Mouse (Mus musculus) embryonic facial prominence, embryonic 10.5 days (tissue): ENCODE data around the gene Prpf8. TPM values are rescaled to one million over a fixed set of nuclear protein-coding genes. Genes with fewer than 3 reads are reported as not detected.

ENCODE experiments used
- DNase-seq: peaks from one replicate; pipeline ENCODE4 v3.0.0-alpha.2; 2017; ENCODE audit warnings: low spot score
- H3K27ac ChIP-seq: fragments of 300-500 bp; sonication (generic); replicated peaks from 2 replicates; pipeline ENCODE4 v1.5.1; 2016; ENCODE audit warnings: mild to moderate bottlenecking
- H3K27me3 ChIP-seq: fragments of 300-500 bp; sonication (generic); replicated peaks from 2 replicates; pipeline ENCODE4 v1.6.1; 2016; ENCODE audit warnings: low read depth, mild to moderate bottlenecking; ENCODE audit not compliant: poor library complexity, severe bottlenecking
- H3K36me3 ChIP-seq: fragments of 300-500 bp; sonication (generic); replicated peaks from 2 replicates; pipeline ENCODE4 v1.6.1; 2016; ENCODE audit warnings: mild to moderate bottlenecking, moderate library complexity
- H3K4me1 ChIP-seq: fragments of 300-500 bp; sonication (generic); 2 replicates; pipeline ENCODE4 v1.6.1; 2016
- H3K4me3 ChIP-seq: fragments of 300-500 bp; sonication (generic); 2 replicates; pipeline ENCODE4 v1.5.1; 2016; ENCODE audit warnings: mild to moderate bottlenecking, moderate library complexity
- H3K9me3 ChIP-seq: fragments of 300-500 bp; sonication (generic); 2 replicates; pipeline ENCODE4 v1.6.1; 2016; ENCODE audit warnings: mild to moderate bottlenecking
- WGBS: fragments of 180-500 bp; shearing (Covaris S2); methylation state at CpG from one replicate; pipeline ENCODE4 v1.1.7; 2016; 5-methylcytosine and 5-hydroxymethylcytosine counted together
- polyA plus RNA-seq: library from polyadenylated mRNA; unstranded; fragments of >200 nt; fragmentation: Nextera tagmentation; extraction: Ambion mirVana; gene quantifications from 2 replicates; pipeline ENCODE4 v1.2.1, GENCODE M21; 2016

The Prpf8 gene
- 74.0 and 76.5 TPM in 2 replicates for polyA plus RNA-seq

GRCm38 (mm10) chr11:75486601-75487285 is at the start of gene Prpf8:
Prpf8 (plus strand) TSS chr11:75486816.
- no peaks in the 10 kb centered on the region for H3K9me3 ChIP-seq
- no peaks in the 10 kb centered on the region; the same call in 1 of the 2 replicates for H3K27me3 ChIP-seq
- H3K27ac ChIP-seq, result peak within 1 kb of the TSS; percentile 96

DNA sequence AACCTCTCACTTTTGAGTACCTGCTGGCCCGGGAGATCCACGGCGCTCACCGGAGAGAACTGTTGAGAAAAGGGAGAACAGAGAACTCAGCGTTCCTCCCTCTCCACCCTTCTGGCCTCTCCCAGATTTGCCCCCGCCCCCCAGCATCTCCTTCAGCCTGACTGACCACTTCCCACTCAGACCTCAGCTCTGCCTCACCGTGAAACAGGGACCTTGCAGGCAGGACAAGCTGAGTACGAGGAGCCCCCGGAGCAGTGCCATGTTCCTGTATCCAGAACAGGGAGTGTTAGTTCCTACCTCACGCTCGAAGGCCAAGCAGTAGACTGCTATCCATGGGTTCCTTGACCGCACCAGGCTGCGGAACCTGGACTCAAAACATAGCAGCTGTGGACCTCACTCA is 48.4 kb upstream of the Prpf8 start:
- DNase-seq, result no peak
- no peak overlapping the region for H3K27ac ChIP-seq
- 85% methylated on average over 13 of the region's 13 CpGs for WGBS
- peaks cover 13% of the 10 kb centered on the region for H3K36me3 ChIP-seq
- no peaks in the 10 kb centered on the region for H3K4me1 ChIP-seq
- no peak overlapping the region for H3K4me3 ChIP-seq
- peaks cover 6% of the 10 kb centered on the region; the same call in 1 of the 2 replicates for H3K9me3 ChIP-seq
- no peaks in the 10 kb centered on the region for H3K27me3 ChIP-seq

More at GRCm38 (mm10) chr11:75486601-75487285, at the start of gene Prpf8:
- Histone ChIP-seq H3K4me1 (peaks cover 14% of the 10 kb centered on the region), H3K36me3 (peaks cover 41% of the 10 kb centered on the region), H3K4me3 (peak within 1 kb of the TSS; percentile 90)
- DNase-seq, result peak; percentile 97
- WGBS, result under 1% methylated on average over 52 of the region's 52 CpGs

DNA sequence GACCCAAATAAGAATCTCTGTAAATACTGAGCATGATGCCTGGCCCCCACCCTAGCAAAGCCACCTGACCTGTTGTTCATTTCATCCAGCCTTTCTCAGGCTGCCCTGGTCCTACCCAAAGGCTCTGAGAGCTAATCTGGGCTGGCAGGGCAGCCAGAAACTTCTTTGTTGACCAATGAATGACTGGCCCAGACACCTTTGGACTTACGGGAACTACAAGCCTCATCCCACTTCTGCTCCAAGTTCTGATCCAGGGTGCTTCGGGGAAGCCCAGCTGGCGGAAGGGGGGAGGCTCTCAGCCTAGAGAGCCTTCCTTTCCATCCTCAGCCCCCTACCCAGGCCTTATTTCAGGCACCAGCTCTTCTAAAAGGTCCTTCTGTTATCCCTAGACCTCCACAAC is 47.8 kb upstream of the Prpf8 start:
- H3K9me3 ChIP-seq, result peaks cover 6% of the 10 kb centered on the region; the same call in 1 of the 2 replicates
- 87% methylated on average over 3 of the region's 3 CpGs for whole genome bisulfite sequencing
- H3K4me3 ChIP-seq, result no peak overlapping the region
- DNase-seq, result no peak
- no peak overlapping the region for H3K27ac ChIP-seq
- H3K4me1 ChIP-seq, result peaks cover 5% of the 10 kb centered on the region
- peaks cover 16% of the 10 kb centered on the region for H3K36me3 ChIP-seq
- H3K27me3 ChIP-seq, result no peaks in the 10 kb centered on the region

- 91% methylated on average over 6 of the region's 6 CpGs for WGBS
- Histone ChIP-seq H3K9me3 (peaks cover 2% of the 10 kb centered on the region; the same call in 1 of the 2 replicates), H3K4me3 (no peak within 1 kb of the TSS), H3K27ac (no peak within 1 kb of the TSS), H3K36me3 (peaks cover 21% of the 10 kb centered on the region), H3K27me3 (no peaks in the 10 kb centered on the region), H3K4me1 (peaks cover 10% of the 10 kb centered on the region)
- DNase-seq, result no peak
Observed at GRCm38 (mm10) chr11:75439363-75439762, 47.3 kb upstream of the Prpf8 start, which contains the start of gene Serpinf2. Serpinf2 (minus strand) TSS chr11:75439591.

DNA sequence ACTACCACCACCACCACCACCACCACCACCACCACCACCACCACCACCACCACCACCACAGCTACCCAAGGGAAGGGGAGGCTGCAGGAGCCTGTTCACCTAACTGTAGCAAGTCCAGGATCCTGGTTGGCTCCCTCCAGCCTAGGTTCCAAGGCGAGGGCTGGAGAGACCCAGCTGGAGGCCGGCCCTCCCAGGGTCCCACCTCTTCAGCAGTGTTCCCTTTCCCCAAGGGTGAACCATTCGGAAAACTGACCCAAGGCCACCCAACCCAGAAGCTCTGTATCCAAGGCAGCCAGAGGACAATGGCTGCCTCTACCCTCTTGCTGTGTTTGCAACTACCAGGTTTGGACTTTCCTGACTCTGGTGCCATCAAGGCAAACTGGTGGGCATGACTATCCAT is 46.7 kb upstream of the Prpf8 start:
- H3K36me3 ChIP-seq, result peaks cover 26% of the 10 kb centered on the region
- WGBS, result 88% methylated on average over 3 of the region's 3 CpGs
- H3K27me3 ChIP-seq, result no peaks in the 10 kb centered on the region
- peaks cover 15% of the 10 kb centered on the region for H3K4me1 ChIP-seq
- DNase-seq, result no peak
- H3K9me3 ChIP-seq, result no peaks in the 10 kb centered on the region
- no peak overlapping the region for H3K4me3 ChIP-seq
- no peak overlapping the region for H3K27ac ChIP-seq

DNA sequence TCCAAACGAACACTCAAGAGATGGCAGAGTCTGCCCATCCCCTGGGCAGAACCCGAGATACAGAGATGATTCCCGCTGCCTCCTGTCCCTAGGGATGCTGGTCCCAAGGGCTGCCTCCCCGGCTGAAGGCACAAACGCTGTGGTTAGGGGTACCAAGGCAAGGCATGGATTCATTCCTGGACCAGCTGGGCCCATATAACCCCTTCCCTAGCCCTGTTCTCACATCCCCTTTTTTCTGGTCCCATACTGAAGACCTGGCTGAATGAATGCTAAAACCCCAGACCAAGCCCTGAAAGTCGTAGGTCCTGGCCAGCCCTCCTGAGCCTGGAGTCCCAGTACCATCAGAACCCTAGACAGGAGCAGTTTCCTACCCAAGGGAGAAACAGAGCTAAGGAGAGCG is 45.6 kb upstream of the Prpf8 start:
- WGBS, result 89% methylated on average over 7 of the region's 7 CpGs
- Histone ChIP-seq H3K4me3 (no peak overlapping the region), H3K27me3 (no peaks in the 10 kb centered on the region), H3K4me1 (peaks cover 15% of the 10 kb centered on the region), H3K27ac (no peak overlapping the region), H3K9me3 (no peaks in the 10 kb centered on the region), H3K36me3 (peaks cover 33% of the 10 kb centered on the region)
- no peak for DNase-seq

DNA sequence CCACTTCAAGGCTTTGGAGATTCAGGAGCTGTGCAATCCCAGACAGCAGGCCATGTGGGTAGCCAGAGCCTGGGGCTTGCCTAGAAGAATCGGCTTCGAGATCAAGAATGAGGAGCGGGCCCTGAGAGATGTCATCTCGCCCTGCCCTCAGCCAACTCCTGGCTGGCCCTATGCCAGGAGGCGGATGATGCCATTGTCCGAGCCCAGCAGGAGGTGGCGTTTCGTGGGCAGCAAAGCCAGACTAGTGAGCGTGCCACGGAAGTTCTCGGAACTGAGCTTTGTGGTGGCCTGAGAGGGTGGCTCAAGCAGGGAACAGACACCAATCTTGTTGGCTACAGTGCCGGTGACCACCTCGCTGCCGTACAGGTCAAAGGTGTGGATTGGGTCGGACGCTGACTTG is 45.0 kb upstream of the Prpf8 start:
- Histone ChIP-seq H3K9me3 (no peaks in the 10 kb centered on the region), H3K4me1 (peaks cover 15% of the 10 kb centered on the region), H3K36me3 (peaks cover 33% of the 10 kb centered on the region), H3K4me3 (no peak overlapping the region), H3K27ac (no peak overlapping the region), H3K27me3 (no peaks in the 10 kb centered on the region)
- DNase-seq, result no peak
- 93% methylated on average over 16 of the region's 16 CpGs for WGBS

DNA sequence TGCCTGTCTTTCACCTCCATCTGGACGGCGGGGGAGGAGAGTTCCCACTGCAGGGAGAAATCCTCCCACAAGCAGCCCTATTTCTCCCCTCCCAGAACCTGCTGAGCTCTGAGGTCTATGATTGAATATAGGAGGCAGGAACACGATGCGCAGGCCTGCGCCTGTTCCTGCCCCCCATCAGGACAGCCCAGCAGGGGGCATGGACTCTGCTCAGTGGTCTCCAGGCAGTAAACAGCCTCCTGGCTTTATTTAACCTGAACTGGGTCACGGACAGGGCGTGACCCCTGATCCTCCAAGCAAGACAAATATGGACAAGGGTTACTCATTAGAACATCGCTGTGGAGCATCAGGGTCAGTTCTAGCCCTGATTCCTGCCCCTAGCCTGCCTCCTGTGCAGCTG is 42.9 kb upstream of the Prpf8 start:
- Histone ChIP-seq H3K4me3 (no peak overlapping the region), H3K9me3 (no peaks in the 10 kb centered on the region), H3K27me3 (no peaks in the 10 kb centered on the region), H3K27ac (no peak overlapping the region), H3K4me1 (peaks cover 15% of the 10 kb centered on the region), H3K36me3 (peaks cover 53% of the 10 kb centered on the region)
- WGBS, result 46% methylated on average over 8 of the region's 8 CpGs
- no peak for DNase-seq

DNA sequence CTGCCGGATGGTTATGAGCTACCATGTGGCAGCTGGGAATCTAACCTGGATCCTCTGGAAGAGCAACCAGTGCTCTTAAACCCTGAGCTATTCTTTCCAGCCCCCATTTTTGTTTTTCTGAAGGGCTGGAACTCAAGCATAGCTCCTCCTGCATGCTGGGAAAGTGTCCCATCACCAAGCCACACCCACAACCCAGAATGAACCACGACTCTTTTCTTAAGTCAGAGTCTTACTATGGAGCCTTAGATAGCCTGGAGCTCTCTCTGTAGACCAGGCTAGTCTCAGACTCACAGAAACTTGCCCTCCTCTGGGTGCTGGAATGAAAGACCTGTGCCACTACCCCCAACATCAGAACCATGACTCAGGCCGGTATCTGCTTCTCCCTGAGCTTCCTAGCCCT is 38.0 kb upstream of the Prpf8 start:
- Histone ChIP-seq H3K4me3 (no peak overlapping the region), H3K27me3 (peaks cover 10% of the 10 kb centered on the region), H3K4me1 (peaks cover 29% of the 10 kb centered on the region), H3K36me3 (peaks cover 61% of the 10 kb centered on the region), H3K9me3 (no peaks in the 10 kb centered on the region), H3K27ac (no peak overlapping the region)
- no peak for DNase-seq
- 87% methylated on average over 3 of the region's 3 CpGs for whole genome bisulfite sequencing

DNA sequence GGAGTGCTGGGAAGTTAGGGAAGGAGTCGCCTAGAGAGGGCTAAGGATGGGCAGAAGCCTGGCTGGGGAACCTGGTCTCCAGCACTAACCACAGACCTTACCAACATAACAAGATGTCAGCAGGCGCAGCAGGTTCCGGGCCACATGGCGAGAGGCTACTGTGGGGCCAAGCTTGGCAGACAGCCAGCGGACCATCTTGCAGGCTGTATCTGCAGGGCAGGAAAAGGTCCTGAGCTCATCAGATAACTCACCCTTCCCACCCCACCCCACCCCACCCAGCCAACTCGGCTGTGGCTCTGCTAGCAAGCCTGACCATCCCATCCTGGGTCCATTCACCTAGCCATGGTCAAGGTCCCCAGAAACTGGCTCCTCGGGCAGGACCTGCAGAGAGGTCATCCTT is 36.9 kb upstream of the Prpf8 start:
- Histone ChIP-seq H3K36me3 (peaks cover 51% of the 10 kb centered on the region), H3K27ac (0 out of 2 replicates have a peak overlapping the region, but pooled peaks have one; percentile 11), H3K9me3 (no peaks in the 10 kb centered on the region), H3K4me3 (no peak overlapping the region), H3K27me3 (peaks cover 15% of the 10 kb centered on the region), H3K4me1 (peaks cover 28% of the 10 kb centered on the region)
- WGBS, result 89% methylated on average over 7 of the region's 7 CpGs
- DNase-seq, result no peak

DNA sequence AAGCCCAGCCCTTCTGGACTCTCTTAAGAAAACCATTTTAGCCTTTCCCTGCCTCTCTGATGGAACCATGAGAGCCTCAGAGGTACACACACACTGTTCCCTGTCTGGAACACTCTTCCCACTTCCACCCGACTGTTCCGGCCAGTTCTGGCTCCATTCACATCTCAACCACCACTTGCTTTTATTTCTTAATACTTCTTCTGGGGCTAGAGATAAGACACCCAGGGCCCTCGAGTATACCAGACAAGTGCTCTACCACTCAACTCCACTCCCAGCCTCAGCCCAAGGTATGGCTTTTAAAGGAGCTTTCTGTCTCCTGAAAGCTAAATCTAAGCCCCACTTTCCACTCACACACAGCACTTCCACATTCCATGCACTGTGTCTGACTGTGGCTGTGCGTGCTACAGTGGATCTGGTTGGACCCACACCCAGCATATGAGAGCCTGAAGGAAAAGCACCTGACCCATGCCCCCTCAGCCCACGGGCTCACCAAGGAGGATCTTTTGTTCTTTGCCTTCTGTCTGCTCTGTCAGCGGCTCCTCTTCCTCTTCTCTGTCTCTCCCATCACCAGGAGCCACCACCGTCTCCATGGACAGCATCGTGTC is 36.2 kb upstream of the Prpf8 start:
- WGBS, result 84% methylated on average over 8 of the region's 8 CpGs
- H3K27ac ChIP-seq, result no peak overlapping the region

DNA sequence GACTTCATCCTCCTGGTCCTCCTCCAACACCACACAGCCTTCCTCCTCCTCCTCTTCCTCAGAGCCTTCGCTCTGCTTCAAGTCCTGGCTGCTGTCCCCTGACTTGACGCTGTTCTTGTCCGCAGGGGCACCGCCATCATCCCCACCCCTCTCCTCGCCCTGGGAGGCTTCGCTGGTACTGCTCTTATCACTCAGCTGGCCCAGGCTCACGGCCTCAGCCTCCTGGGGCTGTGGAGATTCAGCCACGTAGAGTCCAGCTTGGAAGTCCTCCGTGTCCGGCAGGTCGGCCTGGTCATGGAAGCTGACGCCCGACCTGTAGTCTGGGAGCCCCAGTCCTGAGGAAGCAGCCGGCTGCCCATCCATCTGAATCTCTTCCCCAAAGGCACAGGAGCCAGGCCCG is 35.7 kb upstream of the Prpf8 start:
- Histone ChIP-seq H3K27ac (no peak overlapping the region; the same call in 1 of the 2 replicates), H3K4me1 (peaks cover 33% of the 10 kb centered on the region), H3K36me3 (peaks cover 42% of the 10 kb centered on the region), H3K27me3 (peaks cover 15% of the 10 kb centered on the region), H3K4me3 (no peak overlapping the region), H3K9me3 (no peaks in the 10 kb centered on the region)
- DNase-seq, result no peak
- WGBS, result 87% methylated on average over 15 of the region's 15 CpGs

More for the DNA sequence above, 36.2 kb upstream of the Prpf8 start:
- peaks cover 33% of the 10 kb centered on the region for H3K4me1 ChIP-seq
- DNase-seq, result no peak
- H3K27me3 ChIP-seq, result peaks cover 15% of the 10 kb centered on the region
- H3K9me3 ChIP-seq, result no peaks in the 10 kb centered on the region
- no peak overlapping the region for H3K4me3 ChIP-seq
- H3K36me3 ChIP-seq, result peaks cover 46% of the 10 kb centered on the region

DNA sequence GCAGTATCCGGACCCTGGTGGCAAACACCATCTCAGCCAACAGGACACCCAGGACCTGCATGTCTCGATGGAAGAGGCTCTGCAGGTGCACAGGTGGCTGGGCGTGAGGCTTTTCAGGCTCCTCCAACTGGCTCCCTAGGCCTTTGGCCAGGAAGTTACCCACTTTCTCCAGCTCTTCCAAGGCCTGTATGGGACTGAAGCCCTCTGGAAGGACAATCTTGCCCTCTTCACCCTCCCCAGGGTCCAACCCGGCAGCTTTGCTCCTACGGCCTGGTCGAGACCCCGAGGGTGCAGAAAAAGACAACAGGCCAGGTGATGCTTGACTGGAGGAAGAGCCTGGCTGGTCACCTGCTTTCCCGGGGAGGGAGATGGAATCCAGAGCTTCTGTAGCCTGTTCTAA is 34.5 kb upstream of the Prpf8 start:
- Histone ChIP-seq H3K27me3 (peaks cover 15% of the 10 kb centered on the region), H3K36me3 (peaks cover 37% of the 10 kb centered on the region), H3K4me1 (peaks cover 33% of the 10 kb centered on the region), H3K4me3 (no peak overlapping the region), H3K9me3 (no peaks in the 10 kb centered on the region), H3K27ac (no peak overlapping the region)
- WGBS, result 94% methylated on average over 8 of the region's 8 CpGs
- DNase-seq, result no peak
